31 mouse cellular contexts compared by ENCODE assay signal in genomic region chr6:52899574-52900245, GRCm38 (mm10).
DNase-seq lines count a peak whose midpoint lies in the region; ATAC-seq and TF ChIP-seq lines count a peak whose summit lies in the region.
"Had no signal": no experiment of that assay in that cellular context is flagged by ENCODE, and none has a peak within 500 bp of the region (broad histone marks: within the 10 kb centered on the region; RNA-seq: fewer than 3 reads in every experiment).

No protein-coding gene starts in this region.

- H3K9ac ChIP-seq in liver, embryonic 14.5 days (replicated peaks): peak overlapping the region; percentile 31
- H3K9ac ChIP-seq: embryonic facial prominence, embryonic 15.5 days; hindbrain, embryonic 15.5 days; kidney, embryonic 15.5 days; limb, embryonic 13.5 days; midbrain, embryonic 15.5 days had no signal

- peak overlapping the region; percentile 76 for H3K27ac ChIP-seq in liver, embryonic 14.5 days
- H3K27ac ChIP-seq: embryonic facial prominence, embryonic 10.5 days; embryonic facial prominence, embryonic 15.5 days; hindbrain, embryonic 10.5 days; hindbrain, embryonic 15.5 days; kidney, embryonic 15.5 days; left cerebral cortex, adult 2 months; limb, embryonic 13.5 days; macrophage; midbrain, embryonic 10.5 days; midbrain, embryonic 15.5 days had no signal

- H3K4me3 ChIP-seq in liver, embryonic 14.5 days (ENCODE audit: insufficient read depth in 1 of 2, low read depth in 2 of 2, low read length in 2 of 2): peak overlapping the region in 1 of 2 experiments; percentile 44; a peak in 2 of 4 replicates
- H3K4me3 ChIP-seq: embryonic facial prominence, embryonic 10.5 days; embryonic facial prominence, embryonic 15.5 days; hindbrain, embryonic 10.5 days; hindbrain, embryonic 15.5 days; kidney, embryonic 15.5 days; left cerebral cortex, adult 2 months; limb, embryonic 13.5 days; midbrain, embryonic 10.5 days; midbrain, embryonic 15.5 days had no signal

- TF ChIP-seq EP300 in liver, embryonic 14.5 days (IDR thresholded peaks at IDR 0.05; ENCODE audit: low read depth): peak; percentile 68

- no peak; the same call in 1 of the 2 replicates for TF ChIP-seq CTCF in liver, embryonic 14.5 days (IDR thresholded peaks at IDR 0.05; ENCODE audit: low read depth)

- WGBS in liver, embryonic 14.5 days (ENCODE audit: insufficient replicate concordance): 40% methylated on average over 3 of the region's 3 CpGs

- H3K4me1 ChIP-seq in liver, embryonic 14.5 days (replicated peaks; ENCODE audit: control insufficient read depth in 2 of 2, insufficient read depth in 2 of 2, low read length in 1 of 2): peaks cover 4 to 12% of the 10 kb centered on the region in 2 experiments
- H3K4me1 ChIP-seq: embryonic facial prominence, embryonic 15.5 days; midbrain, embryonic 10.5 days had no signal

- no peaks in the 10 kb centered on the region for H3K36me3 ChIP-seq in liver, embryonic 14.5 days (replicated peaks; ENCODE audit: control insufficient read depth, insufficient read depth, low read depth)
- H3K36me3 ChIP-seq: embryonic facial prominence, embryonic 10.5 days; embryonic facial prominence, embryonic 15.5 days; hindbrain, embryonic 10.5 days; hindbrain, embryonic 15.5 days; kidney, embryonic 15.5 days; limb, embryonic 13.5 days; midbrain, embryonic 10.5 days; midbrain, embryonic 15.5 days had no signal

- H3K4me2 ChIP-seq in liver, embryonic 14.5 days (ENCODE audit: low read depth): peak overlapping the region; percentile 46
- H3K4me2 ChIP-seq: embryonic facial prominence, embryonic 15.5 days; hindbrain, embryonic 15.5 days; kidney, embryonic 15.5 days; limb, embryonic 13.5 days; midbrain, embryonic 15.5 days had no signal

- DNase-seq in c-Kit-positive CD71-positive TER-119-positive erythroid progenitor cells, embryonic 14.5 days (ENCODE audit: low spot score): peak; percentile 40
- DNase-seq in liver, embryonic 14.5 days (ENCODE audit: low read depth in 3 of 3, low spot score in 3 of 3): peak; percentile 31 to 59 (median 47)
- no peak for DNase-seq in testis, postnatal 14 days (ENCODE audit: low spot score)
- DNase-seq in cerebellum, postnatal 10 days: no peak
- no peak for DNase-seq in kidney, adult 11 months
- DNase-seq: adrenal gland, adult 8-10 months; B cell, adult 2 months; cerebellum, adult 2 months; cerebellum, postnatal 25 days; heart, postnatal 14 days; kidney, adult 18-20 months; kidney, postnatal 25 days; lung, adult 2 months; lung, postnatal 10 days; right cerebral cortex, postnatal 4 days; thymus, postnatal 14 days had no signal

- H3K9me3 ChIP-seq in liver, embryonic 14.5 days (ENCODE audit: control insufficient read depth, low read length): no peaks in the 10 kb centered on the region
- H3K9me3 ChIP-seq: embryonic facial prominence, embryonic 10.5 days; embryonic facial prominence, embryonic 15.5 days; hindbrain, embryonic 10.5 days; hindbrain, embryonic 15.5 days; kidney, embryonic 15.5 days; limb, embryonic 13.5 days; midbrain, embryonic 10.5 days; midbrain, embryonic 15.5 days had no signal

- ATAC-seq in erythroid progenitor cell, adult 5-6 weeks (replicated peaks; ENCODE audit: low FRiP score, poor library complexity, severe bottlenecking): peak; percentile 88
- ATAC-seq in liver, embryonic 14.5 days (ENCODE audit: insufficient read depth): peak; percentile 94
- 0 out of 2 replicates have a peak, but pooled peaks have one; percentile 55 for ATAC-seq in megakaryocyte-erythroid progenitor cell, adult 5-6 weeks (replicated peaks; ENCODE audit: low FRiP score, low TSS enrichment, poor library complexity, severe bottlenecking)
- ATAC-seq: activated CD4-positive, CD25-positive, alpha-beta regulatory T cell, adult 4 months; forebrain, embryonic 16.5 days; inflammation-experienced regulatory T-cells, adult 6 months; midbrain, embryonic 15.5 days had no signal

- no peaks in the 10 kb centered on the region for H3K27me3 ChIP-seq in liver, embryonic 14.5 days (ENCODE audit: control insufficient read depth, insufficient read depth, low read length)
- H3K27me3 ChIP-seq: embryonic facial prominence, embryonic 15.5 days; hindbrain, embryonic 15.5 days; kidney, embryonic 15.5 days; limb, embryonic 13.5 days; midbrain, embryonic 15.5 days had no signal

Comparison
In these comparisons a context has a peak if more than half of its experiments do, and no peak if none do; other contexts are left out.
1. DNase-seq: peak in c-Kit-positive CD71-positive TER-119-positive erythroid progenitor cells, embryonic 14.5 days (single experiment) and liver, embryonic 14.5 days (3 of 3); none in testis, postnatal 14 days (single experiment), cerebellum, postnatal 10 days (0 of 2) and kidney, adult 11 months (single experiment).
2. Peak in every context shown above with its lines, with median percentiles within 50 percentile points of each other: ATAC-seq.